In the genomic region with DNA sequence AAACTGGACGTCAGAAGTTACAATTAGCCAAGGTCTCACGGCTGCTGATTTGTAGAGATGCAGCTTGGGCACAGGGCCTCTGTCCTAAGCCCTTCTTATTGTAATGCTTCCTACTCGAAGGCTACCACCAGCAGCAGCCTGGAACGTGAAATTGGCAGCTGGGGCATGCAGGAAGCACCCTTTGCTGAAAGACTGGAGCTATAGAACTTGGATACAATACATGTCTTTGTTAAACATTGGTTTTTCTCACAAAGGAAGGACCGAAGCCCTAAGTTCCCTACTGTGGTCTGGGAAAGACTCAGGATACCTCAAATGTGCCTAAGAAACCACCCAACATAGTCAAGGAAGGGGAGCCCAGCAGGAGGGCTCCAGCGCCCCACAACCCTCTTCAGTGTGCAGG, we compare ENCODE assay signal across 25 mouse cellular contexts. TPM values are rescaled to one million over a fixed set of nuclear protein-coding genes. Genes with fewer than 3 reads are reported as not detected.
"Had no signal": no experiment of that assay in that cellular context is flagged by ENCODE, and none has a peak within 500 bp of the region (broad histone marks: within the 10 kb centered on the region; RNA-seq: fewer than 3 reads in every experiment).

No protein-coding gene starts in this region.

- H3K27me3 ChIP-seq: intestine, embryonic 15.5 days; limb, embryonic 15.5 days; liver, embryonic 13.5 days; midbrain, embryonic 12.5 days; stomach, embryonic 15.5 days had no signal

- H3K27ac ChIP-seq: intestine, embryonic 15.5 days; left cerebral cortex, adult 2 months; limb, embryonic 15.5 days; liver, embryonic 13.5 days; midbrain, embryonic 12.5 days; stomach, embryonic 15.5 days had no signal

- ATAC-seq: intestine, embryonic 15.5 days had no signal

- H3K9ac ChIP-seq: intestine, embryonic 15.5 days; limb, embryonic 15.5 days; liver, embryonic 13.5 days; midbrain, embryonic 12.5 days; stomach, embryonic 15.5 days had no signal

- H3K4me2 ChIP-seq: intestine, embryonic 15.5 days; limb, embryonic 15.5 days; liver, embryonic 13.5 days; midbrain, embryonic 12.5 days; stomach, embryonic 15.5 days had no signal

- H3K4me3 ChIP-seq: intestine, embryonic 15.5 days; left cerebral cortex, adult 2 months; limb, embryonic 15.5 days; liver, embryonic 13.5 days; megakaryocyte, embryonic 14.5 days; midbrain, embryonic 12.5 days; stomach, embryonic 15.5 days had no signal

- H3K36me3 ChIP-seq: intestine, embryonic 15.5 days; limb, embryonic 15.5 days; liver, embryonic 13.5 days; midbrain, embryonic 12.5 days; stomach, embryonic 15.5 days had no signal

- H3K4me1 ChIP-seq: intestine, embryonic 15.5 days; limb, embryonic 15.5 days; liver, embryonic 13.5 days had no signal

- H3K9me3 ChIP-seq: intestine, embryonic 15.5 days; limb, embryonic 15.5 days; liver, embryonic 13.5 days; megakaryocyte, embryonic 14.5 days; midbrain, embryonic 12.5 days; stomach, embryonic 15.5 days had no signal

- DNase-seq: kidney, adult 18-20 months; kidney, postnatal 10 days; liver, embryonic 13.5 days; lung, adult 18-20 months; lung, postnatal 10 days; lung, postnatal 4 days; right cerebral cortex, postnatal 14 days; thymus, postnatal 4 days had no signal

RNA-seq across cellular contexts. Expression of a gene that starts 31.2 kb away (rescaled TPM):
- total RNA-seq: layer of hippocampus, adult 8-10 months; layer of hippocampus, postnatal 25 days; left cerebral cortex, adult 2 months; left cerebral cortex, postnatal 25 days; midbrain, postnatal 0 days had no signal
- polyA plus RNA-seq: intestine, embryonic 15.5 days; large intestine, adult 2 months; limb, embryonic 11.5 days; limb, embryonic 15.5 days; liver, embryonic 13.5 days; midbrain, embryonic 12.5 days; spleen, adult 2 months; stomach, embryonic 15.5 days; testis, adult 2 months; thymus, postnatal 0 days had no signal

RNA-seq across cellular contexts. Expression of a gene that starts 53.0 kb away (rescaled TPM):
- total RNA-seq: layer of hippocampus, adult 8-10 months; layer of hippocampus, postnatal 25 days; left cerebral cortex, adult 2 months; left cerebral cortex, postnatal 25 days; midbrain, postnatal 0 days had no signal
- polyA plus RNA-seq: intestine, embryonic 15.5 days; kidney, embryonic 14.5 days; large intestine, adult 2 months; limb, embryonic 11.5 days; limb, embryonic 15.5 days; liver, embryonic 13.5 days; midbrain, embryonic 12.5 days; midbrain, postnatal 0 days; neural tube, embryonic 14.5 days; spleen, adult 2 months; stomach, embryonic 15.5 days; testis, adult 2 months; thymus, postnatal 0 days had no signal
